Mouse (Mus musculus): Measurements from ENCODE around the gene Vmn1r94.
"Not testable (repeated sequence)": the region's sequence is repeated elsewhere in the genome, so short reads cannot be mapped to it uniquely, and the experiment has no call there.

Gene Vmn1r94

GRCm38 (mm10) chr7:20168277-20168676 is at the start of gene Vmn1r94:
Gene Vmn1r94 (minus strand): TSS chr7:20168377.
- not testable (repeated sequence) for DNase-seq (ENCODE audit: low read depth in 1 of 2, low spot score in 2 of 2)

- DNase-seq (ENCODE audit: low read depth in 1 of 2, low spot score in 2 of 2), result not testable (repeated sequence)
Measured at GRCm38 (mm10) chr7:20205507-20205906, 37.3 kb upstream of the Vmn1r94 start, which contains the start of gene Gm6164. Gene Gm6164 (minus strand): TSS chr7:20205607.

- DNase-seq (ENCODE audit: low read depth in 1 of 2, low spot score in 2 of 2), result not testable (repeated sequence)
Measured at GRCm38 (mm10) chr7:20193410-20193809, 25.2 kb upstream of the Vmn1r94 start, which contains the start of gene Vmn1r95. Gene Vmn1r95 (plus strand): TSS chr7:20193710.

GRCm38 (mm10) chr7:20138988-20139387 is 29.2 kb downstream of the Vmn1r94 start, which contains the start of gene Vmn1r93:
Gene Vmn1r93 (minus strand): TSS chr7:20139088.
- not testable (repeated sequence) for DNase-seq (ENCODE audit: low read depth in 1 of 2, low spot score in 2 of 2)

- DNase-seq (ENCODE audit: low read depth in 1 of 2, low spot score in 2 of 2), result not testable (repeated sequence)
Measured at GRCm38 (mm10) chr7:20122479-20122878, 45.7 kb downstream of the Vmn1r94 start, which contains the start of gene Gm16442. Gene Gm16442 (minus strand): TSS chr7:20122579.

Data from monocyte, adult 2 months (primary cell).